Mouse (Mus musculus): ENCODE results near the gene Lrrc58.

Gene Lrrc58

GRCm38 (mm10) chr16:37869470-37870231 lies 1.5 kb downstream of the Lrrc58 start:
- DNase-seq = no peak

GRCm38 (mm10) chr16:37871112-37871715 lies 3.0 kb downstream of the Lrrc58 start:
- DNase-seq = peak; percentile 45 to 70

DNA sequence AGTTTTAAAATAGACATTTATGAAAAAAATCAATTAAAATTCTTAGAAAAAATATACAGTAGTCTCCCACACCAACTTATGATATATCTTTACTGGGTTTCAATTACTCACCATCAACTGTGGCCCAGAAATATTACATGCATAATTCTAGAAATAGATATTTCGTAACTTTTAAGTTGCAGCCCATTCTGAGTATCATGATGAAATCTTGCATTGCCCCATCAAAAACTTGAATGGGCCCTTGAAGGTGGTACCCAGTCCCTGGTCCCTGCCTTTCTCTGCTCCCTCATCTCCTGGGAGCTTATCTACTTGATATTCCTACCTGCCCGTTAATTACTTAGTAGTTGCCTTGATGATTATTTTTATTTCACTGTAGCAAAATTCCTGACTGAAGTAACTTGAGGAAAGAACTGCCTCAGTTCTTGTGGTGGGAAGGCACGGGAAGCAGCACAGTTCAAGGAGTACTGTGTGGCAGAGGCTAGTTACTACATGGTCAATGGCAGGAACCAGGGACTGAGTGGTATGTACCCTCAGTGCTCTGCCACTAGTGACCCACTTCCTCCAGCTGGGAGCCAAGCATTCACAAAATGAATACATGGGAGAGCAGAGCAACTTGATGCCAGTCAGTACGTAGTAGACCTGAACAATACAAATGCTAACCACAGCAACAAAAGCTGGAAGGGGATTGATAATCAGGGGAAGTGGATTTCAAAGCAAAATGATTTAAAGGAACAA lies 6.5 kb downstream of the Lrrc58 start:
- DNase-seq = peak in 1 of 2 experiments; percentile 41

DNA sequence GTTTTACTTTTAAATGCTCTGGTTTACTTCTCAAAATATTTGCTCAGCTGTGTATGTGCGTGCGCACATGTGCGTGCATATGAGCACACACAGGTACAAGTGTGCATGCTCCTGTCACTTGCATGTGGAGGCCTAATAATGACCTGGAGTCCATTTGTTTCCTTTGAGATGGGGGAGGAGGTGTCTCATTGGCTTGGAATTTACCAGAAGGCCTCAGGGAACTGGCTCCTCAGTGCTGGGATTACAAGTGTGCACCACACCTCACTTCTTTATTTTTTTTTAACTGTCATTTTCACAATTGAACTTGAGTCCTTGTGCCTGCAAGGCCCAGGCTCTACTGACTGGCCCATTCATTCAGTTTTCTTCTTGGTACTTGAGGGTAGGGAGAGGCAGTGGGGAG lies 9.2 kb downstream of the Lrrc58 start:
- DNase-seq = no peak

DNA sequence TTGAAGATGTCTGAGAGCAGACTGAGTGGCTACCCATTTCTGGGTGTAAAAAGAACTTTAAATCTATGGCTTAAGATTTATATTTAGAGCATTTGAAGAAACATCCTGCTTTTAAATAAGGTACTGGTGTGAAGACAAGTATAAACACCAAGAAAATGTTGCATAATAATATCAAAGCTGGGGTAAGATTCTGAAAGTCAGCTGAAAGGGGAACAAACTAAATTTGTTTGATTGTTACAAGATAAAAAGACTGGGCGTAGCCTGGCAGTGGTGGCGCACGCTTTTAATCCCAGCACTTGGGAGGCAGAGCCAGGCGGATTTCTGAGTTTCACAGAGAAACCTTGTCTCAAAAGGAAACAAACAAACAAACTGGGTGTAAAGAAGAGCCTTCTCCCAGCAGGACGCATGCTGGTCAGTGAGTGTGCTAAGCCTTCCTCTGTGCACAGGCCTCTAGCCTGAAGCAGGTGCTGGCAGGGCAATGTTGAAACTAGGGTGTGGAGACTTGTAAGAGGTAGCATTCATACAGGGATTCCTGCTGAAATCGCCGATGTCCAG lies 10.8 kb downstream of the Lrrc58 start:
- no peak for DNase-seq

- DNase-seq = no peak
Measured at GRCm38 (mm10) chr16:37879750-37880419, 11.7 kb downstream of the Lrrc58 start.

DNA sequence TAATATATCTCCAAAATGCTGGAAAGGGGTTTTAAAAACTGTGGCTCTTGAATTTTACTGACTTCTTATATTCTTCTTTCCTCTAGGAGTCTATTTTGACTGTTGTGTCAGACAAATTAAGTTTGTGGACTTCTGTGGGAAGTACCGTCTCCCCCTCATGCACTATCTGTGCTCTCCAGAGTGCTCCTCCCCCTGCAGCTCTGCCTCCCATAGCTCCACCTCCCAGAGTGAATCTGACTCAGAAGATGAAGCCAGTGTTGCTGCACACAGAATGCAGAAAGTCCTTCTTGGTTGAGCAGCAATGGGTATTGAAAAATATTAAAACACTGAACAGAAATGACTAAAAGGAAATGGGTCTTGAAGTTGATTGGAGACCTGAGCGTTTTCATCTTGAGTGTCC lies 13.0 kb downstream of the Lrrc58 start:
- no peak for DNase-seq

DNA sequence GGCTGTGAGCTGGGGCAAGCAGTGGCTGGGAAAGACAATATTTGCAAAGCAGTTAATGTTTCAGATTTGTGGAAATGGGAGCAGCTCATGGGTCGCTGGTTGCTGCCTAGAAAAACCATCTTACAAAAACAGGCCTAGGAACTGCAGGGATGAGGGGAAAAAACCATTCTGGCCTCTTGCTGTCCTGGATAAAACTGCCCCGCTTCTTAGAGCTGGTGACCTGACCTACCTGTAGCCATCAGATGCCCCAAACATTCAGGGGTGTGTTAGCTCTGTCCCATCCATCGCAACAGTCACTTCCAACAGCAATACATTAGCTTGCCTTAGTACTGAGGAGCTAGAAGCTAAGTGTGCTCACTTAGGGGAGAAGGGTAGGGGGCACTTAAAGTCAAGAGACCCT lies 20.8 kb downstream of the Lrrc58 start:
- DNase-seq = no peak

- no peak for DNase-seq
Measured at GRCm38 (mm10) chr16:37892667-37893066, 24.5 kb downstream of the Lrrc58 start.

DNA sequence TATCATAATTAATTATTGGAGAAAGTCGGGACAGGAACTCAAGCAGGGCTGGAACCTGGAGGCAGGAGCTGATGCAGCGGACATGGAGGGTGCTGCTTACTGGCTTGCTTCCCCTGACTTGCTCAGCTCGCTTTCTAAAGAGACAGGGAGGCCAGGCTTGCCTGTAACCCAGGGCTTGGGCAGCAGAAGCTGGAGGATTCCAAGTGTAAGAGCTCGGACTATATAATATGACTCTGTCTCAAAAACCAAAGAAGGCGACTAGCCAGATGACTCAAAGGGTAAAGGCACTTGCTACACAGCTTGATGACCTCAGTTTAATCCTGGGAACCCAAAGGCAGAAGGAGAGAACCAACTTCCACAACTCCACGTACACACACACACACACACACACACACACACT lies 25.2 kb downstream of the Lrrc58 start:
- DNase-seq = no peak

- DNase-seq = no peak
Measured at GRCm38 (mm10) chr16:37893942-37894341, 25.8 kb downstream of the Lrrc58 start.

- no peak for DNase-seq
Measured at GRCm38 (mm10) chr16:37898790-37899189, 30.6 kb downstream of the Lrrc58 start.

- DNase-seq = no peak
Measured at GRCm38 (mm10) chr16:37899357-37899756, 31.2 kb downstream of the Lrrc58 start.

DNA sequence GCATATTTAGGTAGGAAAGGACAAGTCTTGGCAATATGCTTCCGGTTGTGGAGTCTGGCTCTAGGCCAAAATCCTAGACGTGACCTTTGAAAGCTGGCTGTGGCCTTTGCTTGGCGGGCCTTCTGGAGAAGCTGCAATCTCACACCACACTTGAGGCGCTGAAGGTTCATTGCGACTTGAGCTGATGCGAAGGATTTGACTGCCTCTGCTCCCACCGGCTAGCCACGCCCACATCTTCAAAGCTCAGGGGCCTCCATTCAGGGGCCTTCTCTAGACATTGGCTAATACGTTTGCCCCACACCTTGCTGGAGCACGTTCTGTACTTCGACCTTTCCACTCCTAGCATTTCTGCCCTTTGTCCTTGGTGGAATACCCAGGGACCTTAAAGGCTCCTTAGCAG lies 33.1 kb downstream of the Lrrc58 start:
- DNase-seq = no peak

GRCm38 (mm10) chr16:37906456-37906855 lies 38.3 kb downstream of the Lrrc58 start:
- DNase-seq = no peak

DNA sequence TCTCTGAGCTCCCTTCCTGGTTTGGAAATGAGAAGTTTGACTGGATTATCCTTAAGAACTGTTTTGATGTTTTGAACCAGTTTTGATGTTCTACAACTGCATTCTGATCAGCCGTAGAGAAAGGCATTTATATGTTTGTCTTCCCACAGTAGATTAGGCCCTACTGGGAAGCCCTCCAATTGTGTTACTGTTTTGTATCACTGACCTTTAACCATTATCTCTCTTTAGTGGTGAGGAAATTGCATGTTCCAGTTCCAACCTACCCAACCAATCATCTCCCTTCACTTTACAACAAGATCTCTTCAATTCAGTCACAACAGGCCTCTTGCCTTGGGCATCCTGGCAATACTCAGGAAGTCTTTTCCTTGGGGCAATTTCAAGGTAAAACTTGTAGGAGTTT lies 42.9 kb downstream of the Lrrc58 start:
- DNase-seq = no peak

GRCm38 (mm10) chr16:37916138-37916817 lies 48.1 kb downstream of the Lrrc58 start, which contains the start of gene Gpr156:
Gene Gpr156, plus strand, starts transcription at chr16:37916496.
- peak; percentile 12 to 37 for DNase-seq

DNA sequence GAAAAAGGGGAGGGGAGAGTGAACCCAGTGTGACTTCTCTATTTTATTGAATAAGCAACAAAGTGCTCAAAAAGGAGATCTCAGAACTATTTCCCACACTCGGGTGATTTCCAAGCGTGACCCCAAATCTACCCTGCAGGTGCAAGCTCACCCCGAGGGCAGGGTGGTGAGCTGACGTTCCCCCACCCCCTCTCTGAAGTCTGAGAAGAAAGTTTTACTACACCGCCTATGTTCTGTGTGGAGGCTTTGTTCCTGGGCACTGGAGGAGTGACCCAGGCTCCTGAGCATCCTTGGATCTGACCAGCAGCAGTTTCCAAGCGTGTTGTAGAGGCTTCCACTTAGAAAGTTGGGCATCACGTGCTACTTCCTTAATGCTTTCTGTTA lies 48.6 kb downstream of the Lrrc58 start:
- DNase-seq = no peak

DNA sequence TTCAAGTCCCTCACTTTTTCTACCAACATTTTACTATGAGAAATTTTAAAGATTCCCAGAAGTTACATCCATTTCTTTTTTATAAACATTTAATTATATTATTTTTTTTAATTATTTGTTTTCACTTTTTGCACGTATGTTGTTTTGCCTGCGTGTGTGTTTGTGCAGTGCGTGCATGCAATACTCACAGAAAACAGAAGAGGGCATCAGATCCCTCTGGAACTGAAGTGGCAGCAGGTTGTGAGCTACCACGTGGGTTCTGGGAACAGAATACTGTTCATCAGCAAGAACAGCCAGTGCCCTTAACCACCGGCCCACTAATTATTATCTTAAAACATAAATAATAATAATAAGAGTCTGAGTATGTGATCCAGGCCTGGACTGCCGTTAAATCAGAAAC lies 50.8 kb downstream of the Lrrc58 start:
- no peak for DNase-seq

- no peak for DNase-seq
Measured at GRCm38 (mm10) chr16:37920842-37921409, 52.7 kb downstream of the Lrrc58 start.

- DNase-seq = no peak
Measured at GRCm38 (mm10) chr16:37926087-37926486, 57.9 kb downstream of the Lrrc58 start.

- DNase-seq = no peak
Measured at GRCm38 (mm10) chr16:37927117-37927516, 58.9 kb downstream of the Lrrc58 start.

Measured in lung, adult 18-20 months (tissue).